Mouse (Mus musculus) liver, embryonic 14.5 days (tissue): ENCODE data around the gene Pde8b. TPM values are rescaled to one million over a fixed set of nuclear protein-coding genes. Genes with fewer than 3 reads are reported as not detected.

Experiments used
- ATAC-seq: fragments of 200-750 bp; cut with Nextera tagmentation; 2 replicates; pipeline ENCODE4 v1.8.0; 2017; ENCODE audit warnings: moderate number of reproducible peaks, mild to moderate bottlenecking, moderate library complexity; ENCODE audit not compliant: insufficient read depth
- DNase-seq, 3 experiments: peaks; one replicate each; pipeline ENCODE4 v3.0.0-alpha.2; 2012 to 2013; ENCODE audit warnings: low read depth in 3 of 3, low spot score in 3 of 3
- H3K27ac ChIP-seq: fragments of 300-500 bp; sonication (generic); 2 replicates; pipeline ENCODE4 v1.5.1; 2014; ENCODE audit warnings: moderate library complexity, mild to moderate bottlenecking, control low read depth, inconsistent platforms
- H3K27me3 ChIP-seq: fragments of 300-500 bp; sonication (generic); 2 replicates; pipeline ENCODE4 v1.6.1; 2014; ENCODE audit warnings: mild to moderate bottlenecking, low read length, moderate library complexity; ENCODE audit not compliant: control insufficient read depth, insufficient read depth
- H3K36me3 ChIP-seq: fragments of 300-500 bp; sonication (generic); replicated peaks from 2 replicates; pipeline ENCODE4 v1.6.1; 2014; ENCODE audit warnings: low read depth; ENCODE audit not compliant: control insufficient read depth, insufficient read depth
- H3K4me1 ChIP-seq, 2 experiments: fragments of 200-500 bp in 1 of 2; fragments of 300-500 bp in 1 of 2; sonication (generic) in 1 of 2; replicated peaks; 2 replicates each; pipeline ENCODE4 v1.6.1; 2012 to 2014; ENCODE audit warnings: antibody characterized with exemption in 1 of 2, inconsistent platforms in 1 of 2, low read length in 1 of 2; ENCODE audit not compliant: control insufficient read depth in 2 of 2, insufficient read depth in 2 of 2
- H3K4me2 ChIP-seq: fragments of 300-500 bp; sonication (generic); 2 replicates; pipeline ENCODE4 v1.6.1; 2014; ENCODE audit warnings: low read depth, mild to moderate bottlenecking, control low read depth, moderate library complexity
- H3K4me3 ChIP-seq, 2 experiments: fragments of 200-500 bp in 1 of 2; fragments of 300-500 bp in 1 of 2; sonication (generic) in 1 of 2; 2 replicates each; pipeline ENCODE4 v1.5.1; 2012 to 2014; ENCODE audit warnings: low read depth in 2 of 2, low read length in 2 of 2, mild to moderate bottlenecking in 2 of 2, control low read depth in 1 of 2, inconsistent platforms in 1 of 2, moderate library complexity in 1 of 2; ENCODE audit not compliant: insufficient read depth in 1 of 2
- H3K9ac ChIP-seq: fragments of 300-500 bp; sonication (generic); replicated peaks from 2 replicates; pipeline ENCODE4 v1.6.1; 2014; ENCODE audit warnings: mild to moderate bottlenecking, control low read depth, moderate library complexity
- H3K9me3 ChIP-seq: fragments of 300-500 bp; sonication (generic); 2 replicates; pipeline ENCODE4 v1.6.1; 2016; ENCODE audit warnings: low read length, mixed read lengths; ENCODE audit not compliant: control insufficient read depth
- CTCF ChIP-seq: IDR thresholded peaks from 2 replicates; pipeline ENCODE4 v1.5.1; 2016; ENCODE audit warnings: antibody characterized with exemption, low read depth, control low read depth
- EP300 ChIP-seq: IDR thresholded peaks from 2 replicates; pipeline ENCODE4 v1.6.1; 2016; ENCODE audit warnings: antibody characterized with exemption, low read depth
- WGBS: fragments of 180-500 bp; shearing (Covaris S2); extraction: QIAGEN DNeasy Blood & Tissue Kit; methylation state at CpG from one replicate; pipeline ENCODE4 v1.1.7; 2014; ENCODE audit not compliant: insufficient replicate concordance; 5-methylcytosine and 5-hydroxymethylcytosine counted together
- polyA plus RNA-seq, 2 experiments: library from polyadenylated mRNA; depleted of rRNA in 1 of 2; stranded (reverse) in 1 of 2; unstranded in 1 of 2; fragments of >200 nt; fragmentation: Nextera tagmentation in 1 of 2; extraction: Ambion mirVana in 1 of 2; gene quantifications; 2 replicates each; pipeline versions ENCODE4 v1.2.1 to v1.2.3; 2012 to 2014

The Pde8b gene
- polyA plus RNA-seq, 2 experiments = 0.37 to 0.40 TPM

DNA sequence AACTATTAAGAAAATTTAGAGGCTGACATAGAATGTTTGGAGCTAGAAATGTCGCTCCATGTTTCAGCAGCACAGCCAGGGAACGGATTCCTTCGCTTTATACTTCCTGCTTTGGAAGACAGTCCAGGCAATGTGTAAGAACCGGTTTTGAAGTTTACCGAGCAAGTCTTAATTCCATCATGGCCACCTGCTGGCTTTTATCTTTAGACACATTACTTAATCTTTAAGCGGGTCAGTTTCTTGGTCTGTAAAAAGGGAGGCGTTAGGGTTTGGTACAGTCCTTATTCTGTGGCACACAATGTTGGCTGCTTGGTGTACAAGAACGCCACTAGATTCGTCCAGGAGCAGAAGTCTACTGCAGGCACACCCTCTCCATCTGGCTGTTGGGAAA lies 274.3 kb downstream of the Pde8b start:
- Histone ChIP-seq H3K4me2 (peak overlapping the region; percentile 71), H3K9ac (0 out of 2 replicates have a peak overlapping the region, but pooled peaks have one; percentile 40)

More for the DNA sequence above, 274.3 kb downstream of the Pde8b start:
- Histone ChIP-seq H3K36me3 (no peaks in the 10 kb centered on the region), H3K4me3 (peak overlapping the region; percentile 60 to 83), H3K27me3 (no peaks in the 10 kb centered on the region), H3K4me1 (peaks cover 0 to 5% of the 10 kb centered on the region in 2 experiments; a peak in 2 of 4 replicates), H3K9me3 (no peaks in the 10 kb centered on the region), H3K27ac (no peak overlapping the region)
- 21% methylated on average over 9 of the region's 9 CpGs for WGBS
- DNase-seq (peak in 1 of 3 experiments; percentile 4), ATAC-seq (no peak)
- TF ChIP-seq EP300 (no peak), CTCF (no peak)

Other genes starting within 250 kb of the Pde8b start
- 4.6 TPM in 2 replicates for gene Zbed3, start 73.3 kb upstream of the Pde8b start, polyA plus RNA-seq (2012; rRNA removed)
- gene Zbed3, start 73.3 kb upstream of the Pde8b start, polyA plus RNA-seq (2014; fragmentation: Nextera tagmentation; extraction: Ambion mirVana) = 4.1 and 5.0 TPM in 2 replicates
- 7.1 and 13.0 TPM in 2 replicates for gene Aggf1, start 125.0 kb upstream of the Pde8b start, polyA plus RNA-seq (2012; rRNA removed)
- gene Aggf1, start 125.0 kb upstream of the Pde8b start, polyA plus RNA-seq (2014; fragmentation: Nextera tagmentation; extraction: Ambion mirVana) = 14.9 and 18.3 TPM in 2 replicates
- gene Crhbp, start 194.6 kb upstream of the Pde8b start, polyA plus RNA-seq (2012; rRNA removed) = 0.04 and 0.05 TPM in 2 replicates
- gene Crhbp, start 194.6 kb upstream of the Pde8b start, polyA plus RNA-seq (2014; fragmentation: Nextera tagmentation; extraction: Ambion mirVana) = not detected in 2 replicates
- gene S100z, start 228.4 kb upstream of the Pde8b start, polyA plus RNA-seq (2012; rRNA removed) = not detected in 2 replicates
- not detected in 2 replicates for gene S100z, start 228.4 kb upstream of the Pde8b start, polyA plus RNA-seq (2014; fragmentation: Nextera tagmentation; extraction: Ambion mirVana)